Mouse (Mus musculus) myocyte (in vitro differentiated cells): Measurements from ENCODE around the gene Inafm2.

Experiments used
- CEBPB ChIP-seq: IDR thresholded peaks from 2 replicates; pipeline ENCODE4 v1.6.1; 2011; ENCODE audit warnings: mild to moderate bottlenecking, moderate library complexity; ENCODE audit not compliant: poor library complexity, insufficient read depth, severe bottlenecking
- MAX ChIP-seq: IDR thresholded peaks from one replicate; pipeline ENCODE4 v1.6.1; 2011; ENCODE audit warnings: low read depth, mild to moderate bottlenecking, control low read depth
- POLR2A ChIP-seq: IDR thresholded peaks from one replicate; pipeline ENCODE4 v1.6.1; 2011; ENCODE audit warnings: low read depth, mild to moderate bottlenecking, control low read depth, moderate library complexity; ENCODE audit not compliant: insufficient read length
- POLR2AphosphoS2 ChIP-seq: IDR thresholded peaks from one replicate; pipeline ENCODE4 v1.6.1; 2011; ENCODE audit warnings: low read depth, control low read depth; ENCODE audit not compliant: insufficient read length
- TCF12 ChIP-seq: IDR thresholded peaks from one replicate; pipeline ENCODE4 v1.6.1; 2011; ENCODE audit warnings: mild to moderate bottlenecking, control low read depth; ENCODE audit not compliant: poor library complexity, insufficient read depth, severe bottlenecking
- USF1 ChIP-seq: IDR thresholded peaks from one replicate; pipeline ENCODE4 v1.6.1; 2011; ENCODE audit warnings: low read depth, mild to moderate bottlenecking, control low read depth, moderate library complexity

GRCm38 (mm10) chr2:118792259-118792613 lies 46.7 kb downstream of the Inafm2 start:
- no peak for TF ChIP-seq POLR2AphosphoS2
- no peak for TF ChIP-seq USF1
- no peak for TF ChIP-seq MAX
- no peak for TF ChIP-seq POLR2A
- no peak for TF ChIP-seq TCF12
- TF ChIP-seq CEBPB: no peak
